Mouse (Mus musculus) gastrocnemius, postnatal 14 days (tissue): ENCODE data around the gene St3gal2. TPM values are rescaled to one million over a fixed set of nuclear protein-coding genes. Genes with fewer than 3 reads are reported as not detected.
"Not testable (repeated sequence)": the region's sequence is repeated elsewhere in the genome, so short reads cannot be mapped to it uniquely, and the experiment has no call there.

Experiments
- DNase-seq: peaks from one replicate; pipeline ENCODE4 v3.0.0; 2021; ENCODE audit warnings: mixed read lengths
- intact Hi-C: fragments of 180-260 bp; cut with DNase I; formaldehyde crosslinking; loops from one replicate; pipeline ENCODE4 v1.15.1; 2025; ENCODE audit warnings: low total_unique reads
- total RNA-seq, 2 experiments: library from RNA; stranded (reverse); gene quantifications; 2 replicates each; pipeline ENCODE4 v1.2.3; 2021

The St3gal2 gene
- total RNA-seq, 2 experiments from 2014 or later: 32.0 to 35.6 TPM

- intact Hi-C loops: loop anchor here (10.0 kb wide), 1 partner anchor 48 kb away; no protein-coding TSS in a partner anchor
- DNase-seq: no peak
Measured at GRCm38 (mm10) chr8:110906682-110907081, 13.0 kb upstream of the St3gal2 start.

- not testable (repeated sequence) for DNase-seq
- intact Hi-C loops: loop anchor here (10.0 kb wide), 1 partner anchor 45 kb away; no protein-coding TSS in a partner anchor
Measured at GRCm38 (mm10) chr8:110909850-110910249, 9.9 kb upstream of the St3gal2 start.

- DNase-seq: no peak
- intact Hi-C loops: no loop called here
Measured at GRCm38 (mm10) chr8:110911576-110912570, 7.8 kb upstream of the St3gal2 start.

GRCm38 (mm10) chr8:110917415-110917814 is 2.3 kb upstream of the St3gal2 start:
- DNase-seq: no peak
- intact Hi-C loops: no loop called here

- no peak for DNase-seq
- intact Hi-C loops: no loop called here
Measured at GRCm38 (mm10) chr8:110918027-110918426, 1.7 kb upstream of the St3gal2 start.

GRCm38 (mm10) chr8:110918460-110918859 is 1.3 kb upstream of the St3gal2 start:
- DNase-seq: no peak
- intact Hi-C loops: no loop called here

GRCm38 (mm10) chr8:110920032-110920772 is 480 bp downstream of the St3gal2 start:
- intact Hi-C loops: no loop called here
- DNase-seq: no peak

- DNase-seq: no peak
- intact Hi-C loops: no loop called here
Measured at GRCm38 (mm10) chr8:110920773-110921277, 1.1 kb downstream of the St3gal2 start.

GRCm38 (mm10) chr8:110921492-110922230 is 1.9 kb downstream of the St3gal2 start:
- DNase-seq: peak; percentile 67
- intact Hi-C loops: no loop called here

GRCm38 (mm10) chr8:110925691-110926140 is 6.0 kb downstream of the St3gal2 start:
- intact Hi-C loops: no loop called here
- no peak for DNase-seq

GRCm38 (mm10) chr8:110926690-110927089 is 7.0 kb downstream of the St3gal2 start:
- intact Hi-C loops: no loop called here
- no peak for DNase-seq

- intact Hi-C loops: no loop called here
- DNase-seq: no peak
Measured at GRCm38 (mm10) chr8:110928435-110928834, 8.7 kb downstream of the St3gal2 start.

GRCm38 (mm10) chr8:110929066-110929465 is 9.3 kb downstream of the St3gal2 start:
- intact Hi-C loops: no loop called here
- no peak for DNase-seq

GRCm38 (mm10) chr8:110929672-110930071 is 9.9 kb downstream of the St3gal2 start:
- DNase-seq, intact Hi-C loops: not testable (repeated sequence)

GRCm38 (mm10) chr8:110931176-110931939 is 11.6 kb downstream of the St3gal2 start:
- DNase-seq: peak; percentile 88
- intact Hi-C loops: no loop called here

- intact Hi-C loops: no loop called here
- no peak for DNase-seq
Measured at GRCm38 (mm10) chr8:110932444-110932843, 12.7 kb downstream of the St3gal2 start.

GRCm38 (mm10) chr8:110933272-110933671 is 13.6 kb downstream of the St3gal2 start:
- intact Hi-C loops: no loop called here
- DNase-seq: no peak

GRCm38 (mm10) chr8:110936217-110936616 is 16.5 kb downstream of the St3gal2 start:
- intact Hi-C loops: no loop called here
- DNase-seq: peak; percentile 51
